Mouse (Mus musculus) lung, adult 2 months (tissue): ENCODE measurements around the gene Triap1. TPM values are rescaled to one million over a fixed set of nuclear protein-coding genes. Genes with fewer than 3 reads are reported as not detected.

Experiments
- DNase-seq: peaks from one replicate; pipeline ENCODE4 v3.0.0; 2022
- H3K4me1 ChIP-seq: fragments of 200-500 bp; 2 replicates; pipeline ENCODE4 v1.6.1; 2011; ENCODE audit warnings: low read length; ENCODE audit not compliant: control insufficient read depth, insufficient read depth
- H3K4me3 ChIP-seq: fragments of 200-500 bp; replicated peaks from 2 replicates; pipeline ENCODE3; 2011; ENCODE audit warnings: low read depth, mild to moderate bottlenecking, control low read depth, low read length; ENCODE audit errors: extremely low read depth
- CTCF ChIP-seq: fragments of 200-500 bp; IDR thresholded peaks from 2 replicates; pipeline ENCODE4 v1.5.1; 2011; ENCODE audit warnings: mild to moderate bottlenecking, low read length, control low read depth; ENCODE audit not compliant: insufficient read depth
- POLR2A ChIP-seq: fragments of 200-500 bp; IDR thresholded peaks from 2 replicates; pipeline ENCODE4 v1.6.1; 2011; ENCODE audit warnings: low read depth, mild to moderate bottlenecking, control low read depth, low read length, borderline replicate concordance; ENCODE audit errors: extremely low read depth
- WGBS: fragments of 180-500 bp; shearing (Covaris S2); methylation state at CpG from one replicate; pipeline ENCODE4 v1.1.7; 2018; 5-methylcytosine and 5-hydroxymethylcytosine counted together
- polyA plus RNA-seq: library from polyadenylated mRNA; depleted of rRNA; stranded (reverse); fragments of >200 nt; gene quantifications from 2 replicates; pipeline ENCODE4 v1.2.3, GENCODE M21; 2012

The Triap1 gene
- polyA plus RNA-seq, 1 experiment = 10.8 TPM

GRCm38 (mm10) chr5:115312816-115313667, 28.0 kb upstream of the Triap1 start:
- Histone ChIP-seq H3K4me1 (no peaks in the 10 kb centered on the region), H3K4me3 (no peak overlapping the region)
- TF ChIP-seq POLR2A (no peak), CTCF (no peak)
- WGBS = 47% methylated on average over 10 of the region's 10 CpGs
- no peak for DNase-seq

- WGBS = 58% methylated on average over 5 of the region's 5 CpGs
- no peak for TF ChIP-seq POLR2A
- no peak for TF ChIP-seq CTCF
These were observed 27.4 kb upstream of the Triap1 start for GRCm38 (mm10) chr5:115313668-115313943.

GRCm38 (mm10) chr5:115316968-115317644, 23.9 kb upstream of the Triap1 start:
- WGBS = 34% methylated on average over 14 of the region's 14 CpGs
- DNase-seq = no peak
- Histone ChIP-seq H3K4me3 (no peak overlapping the region), H3K4me1 (no peaks in the 10 kb centered on the region)
- TF ChIP-seq POLR2A = no peak
- TF ChIP-seq CTCF = no peak

More at GRCm38 (mm10) chr5:115313668-115313943, 27.4 kb upstream of the Triap1 start:
- Histone ChIP-seq H3K4me1 (no peaks in the 10 kb centered on the region), H3K4me3 (no peak overlapping the region)
- DNase-seq = no peak

- Histone ChIP-seq H3K4me3 (no peak overlapping the region), H3K4me1 (no peaks in the 10 kb centered on the region)
- 24% methylated on average over 10 of the region's 10 CpGs for WGBS
- TF ChIP-seq CTCF (no peak), POLR2A (no peak)
- no peak for DNase-seq
These were observed 23.2 kb upstream of the Triap1 start for GRCm38 (mm10) chr5:115317645-115318328.

- TF ChIP-seq POLR2A (0 out of 2 replicates have a peak, but pooled peaks have one; percentile 34), CTCF (peak; percentile 41; the same call in 1 of the 2 replicates)
- peak overlapping the region; percentile 72 for H3K4me3 ChIP-seq
- under 1% methylated on average over 21 of the region's 22 CpGs for WGBS
- H3K4me1 ChIP-seq = no peaks in the 10 kb centered on the region
- peak; percentile 67 for DNase-seq
These were observed 21.8 kb upstream of the Triap1 start for GRCm38 (mm10) chr5:115319004-115319940.

GRCm38 (mm10) chr5:115326256-115326831, 14.7 kb upstream of the Triap1 start:
- 18% methylated on average over 11 of the region's 11 CpGs for WGBS
- TF ChIP-seq POLR2A = no peak
- no peak for TF ChIP-seq CTCF
- peak; percentile 15 for DNase-seq

GRCm38 (mm10) chr5:115326875-115327609, 14.0 kb upstream of the Triap1 start, which contains the start of gene Srsf9:
Srsf9 (plus strand) TSS chr5:115327177.
- peak; percentile 94 for DNase-seq
- WGBS = 1% methylated on average over 89 of the region's 97 CpGs
- Histone ChIP-seq H3K4me1 (peaks cover 5% of the 10 kb centered on the region), H3K4me3 (peak within 1 kb of the TSS; percentile 81)
- TF ChIP-seq CTCF (no peak), POLR2A (peak; percentile 85)

More at GRCm38 (mm10) chr5:115326256-115326831, 14.7 kb upstream of the Triap1 start:
- Histone ChIP-seq H3K4me1 (peaks cover 5% of the 10 kb centered on the region), H3K4me3 (peak overlapping the region; percentile 81)

- no peak for TF ChIP-seq CTCF
- TF ChIP-seq POLR2A = no peak
- Histone ChIP-seq H3K4me1 (peaks cover 5% of the 10 kb centered on the region), H3K4me3 (peak overlapping the region; percentile 81)
- under 1% methylated on average over 55 of the region's 55 CpGs for WGBS
- DNase-seq = peak; percentile 36
These were observed 13.1 kb upstream of the Triap1 start for GRCm38 (mm10) chr5:115327610-115328548.
